28 mouse cellular contexts compared by ENCODE assay signal in the genomic region with DNA sequence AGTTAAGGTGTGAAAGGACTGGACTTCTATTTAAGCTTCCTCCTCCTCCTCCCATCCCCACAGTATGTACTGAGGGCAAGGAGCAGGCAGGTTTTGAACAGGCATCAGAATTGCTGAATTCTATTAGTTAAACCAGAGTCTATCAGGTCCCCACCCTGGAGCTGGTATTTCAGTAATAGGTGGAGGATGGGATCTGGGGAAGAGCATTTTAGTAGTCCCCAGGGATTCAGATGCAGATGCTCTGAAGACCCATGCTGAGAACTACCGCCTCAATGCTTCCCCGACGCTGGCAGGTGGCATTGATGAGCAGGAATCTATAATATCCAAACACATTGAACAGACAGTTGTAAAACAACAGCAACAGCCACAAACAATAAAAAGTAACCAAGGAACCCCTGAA. TPM values are rescaled to one million over a fixed set of nuclear protein-coding genes. Genes with fewer than 3 reads are reported as not detected.
"Had no signal": no experiment of that assay in that cellular context is flagged by ENCODE, and none has a peak within 500 bp of the region (broad histone marks: within the 10 kb centered on the region; RNA-seq: fewer than 3 reads in every experiment).

No protein-coding gene starts in this region.

- ATAC-seq: liver, postnatal 0 days had no signal

- H3K4me3 ChIP-seq: limb, embryonic 12.5 days; limb, embryonic 15.5 days; lung, embryonic 15.5 days had no signal

- H3K27me3 ChIP-seq: limb, embryonic 12.5 days; limb, embryonic 15.5 days; lung, embryonic 15.5 days had no signal

- DNase-seq: kidney, adult 18-20 months; kidney, adult 9 months; kidney, postnatal 14 days; kidney, postnatal 4 days; liver, postnatal 0 days; right cerebral cortex, postnatal 14 days; thymus, adult 2 months; thymus, postnatal 14 days; thymus, postnatal 4 days had no signal

- H3K4me2 ChIP-seq: limb, embryonic 12.5 days; limb, embryonic 15.5 days; liver, embryonic 11.5 days; lung, embryonic 15.5 days; midbrain, embryonic 11.5 days had no signal

- H3K4me1 ChIP-seq: limb, embryonic 15.5 days had no signal

- H3K27ac ChIP-seq: limb, embryonic 12.5 days; liver, embryonic 14.5 days; lung, embryonic 15.5 days; stomach, postnatal 0 days had no signal

- H3K36me3 ChIP-seq: limb, embryonic 12.5 days; limb, embryonic 15.5 days; lung, embryonic 15.5 days had no signal

- H3K9me3 ChIP-seq: limb, embryonic 12.5 days; limb, embryonic 15.5 days; lung, embryonic 15.5 days had no signal

- H3K9ac ChIP-seq: limb, embryonic 12.5 days; limb, embryonic 15.5 days; liver, embryonic 14.5 days; liver, postnatal 0 days; lung, embryonic 15.5 days had no signal

RNA-seq across cellular contexts. Expression of gene Gm5426, which starts 59.9 kb away (rescaled TPM):
- total RNA-seq: layer of hippocampus, adult 18-20 months; layer of hippocampus, postnatal 36 days; left cerebral cortex, adult 8-10 months; left cerebral cortex, postnatal 14 days; left cerebral cortex, postnatal 4 days; megakaryocyte progenitor cell, adult 5-6 weeks; megakaryocyte-erythroid progenitor cell, adult 5-6 weeks had no signal
- polyA plus RNA-seq: kidney, embryonic 16.5 days; limb, embryonic 12.5 days; limb, embryonic 15.5 days; liver, embryonic 11.5 days; liver, embryonic 14.5 days; liver, postnatal 0 days; lung, embryonic 15.5 days; midbrain, embryonic 11.5 days; midbrain, embryonic 14.5 days; neural tube, embryonic 11.5 days; neural tube, embryonic 14.5 days; stomach, embryonic 14.5 days; stomach, postnatal 0 days; thymus, adult 2 months had no signal
